Comparison of ENCODE assay signal across 21 mouse cellular contexts in genomic region chr11:37222056-37222455, GRCm38 (mm10). TPM values are rescaled to one million over a fixed set of nuclear protein-coding genes. Genes with fewer than 3 reads are reported as not detected.
A peak's percentile ranks its signal among the peaks of the same experiment; 100 is the strongest.
DNase-seq lines count a peak whose midpoint lies in the region; ATAC-seq and TF ChIP-seq lines count a peak whose summit lies in the region.
"Had no signal": no experiment of that assay in that cellular context is flagged by ENCODE, and none has a peak within 500 bp of the region (broad histone marks: within the 10 kb centered on the region; RNA-seq: fewer than 3 reads in every experiment).

No protein-coding gene starts in this region.

- H3K4me3 ChIP-seq in layer of hippocampus, adult 2 months, result no peak overlapping the region
- H3K4me3 ChIP-seq in hindbrain, embryonic 11.5 days (ENCODE audit: low read depth, low read length), result no peak overlapping the region
- H3K4me3 ChIP-seq: heart, adult 2 months; hindbrain, embryonic 13.5 days; kidney, embryonic 15.5 days had no signal

- peak; percentile 32 to 53 for DNase-seq in cerebellum, postnatal 14 days
- DNase-seq in cerebellum, adult 18-20 months, result no peak
- DNase-seq in layer of hippocampus, adult 2 months (ENCODE audit: low spot score in 2 of 2), result peak; percentile 48 to 65
- no peak for DNase-seq in layer of hippocampus, postnatal 25 days (ENCODE audit: extremely low spot score in 1 of 2, low spot score in 1 of 2)
- DNase-seq in layer of hippocampus, adult 8-10 months (ENCODE audit: low spot score in 2 of 2), result peak; percentile 43 to 56
- peak; percentile 46 to 58 for DNase-seq in right cerebral cortex, postnatal 10 days (ENCODE audit: low spot score in 2 of 2)
- no peak for DNase-seq in hindbrain, embryonic 11.5 days (ENCODE audit: low spot score)
- no peak for DNase-seq in retina, postnatal 1 day
- DNase-seq: adrenal gland, postnatal 14 days; gastrocnemius, postnatal 36 days; heart, adult 2 months; kidney, adult 11 months; liver, postnatal 0 days; thymus, postnatal 36 days had no signal

- H3K4me1 ChIP-seq in hindbrain, embryonic 11.5 days (replicated peaks; ENCODE audit: control insufficient read depth, insufficient read depth, low read length), result no peaks in the 10 kb centered on the region
- H3K4me1 ChIP-seq: hindbrain, embryonic 13.5 days; kidney, embryonic 15.5 days had no signal

- no peak for ATAC-seq in hindbrain, embryonic 11.5 days (ENCODE audit: low FRiP score)
- ATAC-seq: forebrain, embryonic 16.5 days; liver, postnatal 0 days; lung, postnatal 0 days had no signal

- peak overlapping the region; percentile 58 for H3K27ac ChIP-seq in layer of hippocampus, adult 2 months
- H3K27ac ChIP-seq in hindbrain, embryonic 11.5 days (ENCODE audit: low read depth, low read length), result no peak overlapping the region
- H3K27ac ChIP-seq: heart, adult 2 months; hindbrain, embryonic 13.5 days; kidney, embryonic 15.5 days; macrophage had no signal

- 82% methylated on average over 2 of the region's 2 CpGs for WGBS in hindbrain, embryonic 11.5 days

- TF ChIP-seq CTCF in layer of hippocampus, adult 2 months (conservative IDR thresholded peaks at IDR 0.05), result no peak

- H3K9ac ChIP-seq in hindbrain, embryonic 11.5 days (ENCODE audit: low read depth, low read length), result no peak overlapping the region
- H3K9ac ChIP-seq: hindbrain, embryonic 13.5 days; kidney, embryonic 15.5 days; liver, postnatal 0 days had no signal

- no peaks in the 10 kb centered on the region for H3K9me3 ChIP-seq in hindbrain, embryonic 11.5 days (ENCODE audit: control insufficient read depth, low read length)
- H3K9me3 ChIP-seq: hindbrain, embryonic 13.5 days; kidney, embryonic 15.5 days had no signal

- H3K36me3 ChIP-seq in hindbrain, embryonic 11.5 days (ENCODE audit: control insufficient read depth, insufficient read depth, low read length), result no peaks in the 10 kb centered on the region
- H3K36me3 ChIP-seq: hindbrain, embryonic 13.5 days; kidney, embryonic 15.5 days had no signal

- no peak overlapping the region for H3K4me2 ChIP-seq in hindbrain, embryonic 11.5 days (replicated peaks; ENCODE audit: low read depth, low read length)
- H3K4me2 ChIP-seq: hindbrain, embryonic 13.5 days; kidney, embryonic 15.5 days; midbrain, embryonic 11.5 days had no signal

- H3K27me3 ChIP-seq in hindbrain, embryonic 11.5 days (ENCODE audit: control insufficient read depth, insufficient read depth, low read length), result no peaks in the 10 kb centered on the region
- H3K27me3 ChIP-seq: hindbrain, embryonic 13.5 days; kidney, embryonic 15.5 days had no signal

RNA-seq across cellular contexts. Expression of gene Tenm2, which starts 13.7 kb away (rescaled TPM):
- 100 to 1,000 TPM; 153 to 165 TPM for total RNA-seq in layer of hippocampus, adult 2 months (2021)
- total RNA-seq in layer of hippocampus, postnatal 25 days (2021), result 100 to 1,000 TPM; 124 to 163 TPM
- total RNA-seq in layer of hippocampus, adult 8-10 months (2022), result 100 to 1,000 TPM; 143 to 181 (median 156) TPM
- 7.6 and 9.0 TPM in 2 replicates for polyA plus RNA-seq in hindbrain, embryonic 11.5 days (2014; fragmentation: Nextera tagmentation; extraction: Ambion mirVana)
- total RNA-seq: liver, adult 2 months had no signal
- polyA plus RNA-seq: liver, adult 2 months; liver, postnatal 0 days; macrophage had no signal

Comparison
In these comparisons a context has a peak if more than half of its experiments do, and no peak if none do; other contexts are left out.
1. DNase-seq: peak in cerebellum, postnatal 14 days (2 of 2), layer of hippocampus, adult 2 months (2 of 2), layer of hippocampus, adult 8-10 months (2 of 2) and right cerebral cortex, postnatal 10 days (2 of 2); none in cerebellum, adult 18-20 months (0 of 2), layer of hippocampus, postnatal 25 days (0 of 2), hindbrain, embryonic 11.5 days (single experiment) and retina, postnatal 1 day (single experiment).